Mouse (Mus musculus) right cerebral cortex, adult 18-20 months (tissue): ENCODE results near the gene Prl8a2.

ENCODE experiments used
- DNase-seq: peaks from one replicate; pipeline ENCODE4 v3.0.0; 2022; ENCODE audit warnings: mixed read lengths

Prl8a2 gene

GRCm38 (mm10) chr13:27345373-27345772 is at the start of gene Prl8a2:
Gene Prl8a2, plus strand, starts transcription at chr13:27345673.
- no peak for DNase-seq

GRCm38 (mm10) chr13:27312334-27313225 is 32.9 kb upstream of the Prl8a2 start, which contains the start of gene Prl6a1:
Gene Prl6a1, plus strand, starts transcription at chr13:27312627.
- no peak for DNase-seq

- DNase-seq, result no peak
Observed at GRCm38 (mm10) chr13:27334989-27335388, 10.5 kb upstream of the Prl8a2 start.

GRCm38 (mm10) chr13:27342733-27343275 is 2.7 kb upstream of the Prl8a2 start:
- DNase-seq, result no peak

- DNase-seq, result no peak
Observed at GRCm38 (mm10) chr13:27390746-27391145, 45.3 kb downstream of the Prl8a2 start, which contains the start of gene Prl2b1. Gene Prl2b1, minus strand, starts transcription at chr13:27390846.

GRCm38 (mm10) chr13:27399061-27399724 is 53.7 kb downstream of the Prl8a2 start:
- DNase-seq, result no peak
